Mouse (Mus musculus): ENCODE measurements around the gene Cmtm2a. TPM values are rescaled to one million over a fixed set of nuclear protein-coding genes. Genes with fewer than 3 reads are reported as not detected.

Cmtm2a gene
- polyA plus RNA-seq (2012; rRNA removed; ENCODE audit: low replicate concordance): not detected in 2 replicates

DNA sequence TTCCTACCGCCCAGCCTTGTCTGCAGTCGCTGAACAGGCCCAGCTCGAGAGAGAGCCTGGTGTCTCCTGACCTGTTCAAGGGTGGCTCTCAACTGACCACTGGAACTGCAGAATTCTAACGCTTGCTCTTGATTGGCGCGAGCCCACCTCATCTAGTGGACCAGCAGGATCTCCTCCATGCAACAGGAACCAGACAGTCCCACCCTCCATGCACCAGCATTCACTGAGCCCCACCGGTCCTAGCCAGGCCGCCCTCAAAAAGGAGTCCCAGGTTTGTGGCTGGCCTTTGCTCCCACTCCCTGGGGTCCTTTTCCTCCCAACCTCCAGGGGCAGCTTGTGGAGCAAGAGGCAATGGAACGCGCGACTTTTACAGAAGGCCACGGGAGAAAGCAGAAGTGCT, at the start of gene Cmtm2a:
TSS of gene Cmtm2a (minus strand) at position 101 of the 400 bp plus-strand sequence.

DNA sequence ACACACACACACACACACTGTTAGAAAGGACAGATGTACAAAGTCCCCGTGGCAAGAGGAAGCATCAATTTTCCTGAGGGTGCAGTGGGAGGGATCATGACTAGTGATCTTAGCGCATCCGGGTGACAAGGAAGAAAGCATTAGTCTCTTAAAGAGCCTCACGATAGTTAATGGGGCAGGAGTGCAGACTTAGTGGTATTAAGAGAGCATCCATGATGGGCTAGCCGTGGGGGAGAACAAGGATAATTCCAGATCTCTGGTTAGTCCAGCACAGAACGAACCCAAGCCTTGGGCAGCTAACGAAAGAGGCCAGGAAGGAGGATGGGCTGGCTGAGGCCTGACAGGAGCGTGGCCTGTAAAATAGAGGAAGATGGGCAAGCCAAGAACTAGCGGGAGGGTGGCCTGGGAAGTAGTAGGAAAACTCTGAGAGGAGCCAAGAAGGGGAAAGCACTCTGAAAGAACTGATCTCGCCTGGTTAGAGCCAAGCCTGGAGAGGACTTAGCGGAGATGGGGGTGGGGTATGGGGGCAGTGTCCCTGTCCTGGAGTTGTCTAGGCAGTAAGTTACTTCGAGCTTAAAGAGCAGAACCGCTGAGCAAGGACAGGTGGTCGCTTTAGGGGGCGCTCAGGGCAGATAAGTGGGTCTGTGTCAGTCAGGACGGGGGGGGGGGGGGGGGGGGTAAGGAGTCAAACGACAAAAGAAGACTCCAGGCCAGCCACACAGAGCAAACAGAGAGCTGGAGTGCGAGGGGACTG, 46.4 kb upstream of the Cmtm2a start, which contains the start of gene Cmtm3:
TSS of gene Cmtm3 (plus strand) at position 182 of the 754 bp plus-strand sequence.

DNA sequence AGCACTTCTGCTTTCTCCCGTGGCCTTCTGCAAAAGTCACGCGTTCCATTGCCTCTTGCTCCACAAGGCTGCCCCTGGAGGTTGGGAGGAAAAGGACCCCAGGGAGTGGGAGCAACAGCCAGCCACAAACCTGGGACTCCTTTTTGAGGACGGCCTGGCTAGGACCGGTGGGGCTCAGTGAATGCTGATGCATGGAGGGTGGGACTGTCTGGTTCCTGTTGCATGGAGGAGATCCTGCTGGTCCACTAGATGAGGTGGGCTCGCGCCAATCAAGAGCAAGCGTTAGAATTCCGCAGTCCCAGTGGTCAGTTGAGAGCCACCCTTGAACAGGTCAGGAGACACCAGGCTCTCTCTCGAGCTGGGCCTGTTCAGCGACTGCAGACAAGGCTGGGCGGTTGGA, 28.9 kb upstream of the Cmtm2a start, which contains the start of gene Cmtm2b:
TSS of gene Cmtm2b (plus strand) at position 301 of the 400 bp plus-strand sequence.

DNA sequence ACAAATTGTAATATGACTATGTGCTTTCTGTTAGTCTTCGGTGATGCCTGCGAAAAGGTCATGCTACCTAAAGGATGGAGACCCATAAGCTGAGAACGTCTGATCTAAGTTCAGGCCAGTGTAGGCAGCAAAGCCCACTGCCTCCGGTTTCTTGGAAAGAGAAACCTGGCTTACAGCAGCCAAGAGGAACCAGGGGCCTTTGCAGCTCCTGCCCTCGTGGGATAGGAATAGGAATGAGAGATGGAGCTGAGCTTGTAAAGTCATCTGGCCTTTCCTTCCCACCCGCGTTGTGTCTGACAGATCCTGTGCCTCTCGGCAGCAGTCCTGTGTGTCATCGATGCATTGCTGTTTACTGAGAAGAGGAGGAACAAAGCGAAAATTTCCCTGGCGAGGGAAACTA, 28.3 kb upstream of the Cmtm2a start, which contains the start of gene Gm11020:
TSS of gene Gm11020 (plus strand) at position 301 of the 400 bp plus-strand sequence.

GRCm38 (mm10) chr8:104309441-104310155, 16.6 kb upstream of the Cmtm2a start, which contains the start of the genes Gm45711 and Cmtm1:
Gene Gm45711, minus strand, starts transcription at chr8:104310081.
Gene Cmtm1, minus strand, starts transcription at chr8:104310145.

DNA sequence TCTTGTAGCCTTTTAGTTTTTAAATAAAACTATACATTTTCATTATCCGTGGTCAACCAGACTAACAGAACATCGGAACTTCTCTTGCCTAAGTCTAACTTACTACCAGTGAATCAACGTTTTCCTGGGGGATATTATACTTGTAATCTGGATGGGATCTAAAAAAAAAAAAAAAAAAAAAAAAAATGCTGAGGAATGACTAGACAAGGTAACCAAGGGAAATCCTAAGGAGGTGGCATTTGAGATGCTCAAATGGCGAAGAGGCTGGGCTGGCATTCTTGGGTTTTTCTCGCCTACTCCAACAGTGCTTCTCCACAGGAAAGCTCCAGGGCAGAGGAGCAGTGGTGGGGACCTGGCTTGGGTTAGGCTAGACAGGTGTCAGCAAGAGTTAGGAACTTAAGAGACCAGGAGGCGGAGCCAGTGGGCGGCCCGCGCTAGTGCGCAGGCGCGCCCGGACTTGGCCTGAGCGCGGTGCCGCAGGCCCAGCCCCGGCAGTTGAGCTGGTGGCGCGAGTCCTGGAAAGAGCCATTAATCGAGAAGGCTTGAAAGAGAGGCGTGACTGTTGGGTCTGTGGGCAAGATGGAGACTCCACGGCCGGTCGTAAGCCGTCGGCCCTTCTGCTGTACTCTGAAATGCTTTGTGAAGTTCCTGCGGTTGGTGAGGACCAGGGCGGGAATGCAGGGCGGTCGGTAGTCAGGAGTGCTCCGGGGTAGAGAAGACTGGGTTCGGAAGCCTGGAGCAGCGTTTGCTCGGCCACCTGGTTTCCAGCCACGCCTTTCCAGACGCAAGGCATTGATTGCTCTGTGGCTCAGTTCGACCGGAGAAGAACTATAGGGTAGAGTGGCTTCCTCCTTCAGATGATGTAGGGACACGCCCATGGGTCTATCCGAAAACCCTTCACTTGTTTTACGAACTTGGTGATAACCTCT, 42.3 kb downstream of the Cmtm2a start, which contains the start of gene Cklf:
TSS of gene Cklf (plus strand) at position 423 of the 929 bp plus-strand sequence.

DNA sequence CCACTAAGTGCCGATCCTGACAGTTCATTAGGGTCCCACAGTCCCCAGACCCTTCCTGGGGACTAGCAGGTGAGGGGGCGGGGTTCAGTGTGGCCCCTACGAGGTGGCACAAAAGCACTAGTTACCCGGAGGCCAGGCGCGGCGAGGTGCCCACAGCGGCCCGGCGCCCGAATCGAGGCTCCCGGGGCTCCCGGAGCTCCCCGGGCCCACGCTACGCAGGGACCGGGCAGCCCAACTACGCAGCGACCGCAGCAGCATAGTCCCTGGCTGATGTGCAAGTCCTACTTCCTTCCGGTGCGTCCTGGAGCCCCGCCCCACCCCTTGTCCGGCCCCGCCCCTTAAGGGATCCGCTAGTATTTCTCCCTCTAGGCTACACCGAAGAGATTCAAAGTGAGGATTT, 44.7 kb downstream of the Cmtm2a start, which contains the start of gene Tk2:
TSS of gene Tk2 (minus strand) at position 283 of the 400 bp plus-strand sequence.

Other genes with a start within 250 kb of the Cmtm2a start
- 99.8 and 107 TPM in 2 replicates for gene Cdh5, start 191.6 kb downstream of the Cmtm2a start, polyA plus RNA-seq (2012; rRNA removed; ENCODE audit: low replicate concordance)
- 1.7 and 1.8 TPM in 2 replicates for gene Bean1, start 122.7 kb downstream of the Cmtm2a start, polyA plus RNA-seq (2012; rRNA removed; ENCODE audit: low replicate concordance)
- gene Tk2, start 44.6 kb downstream of the Cmtm2a start, polyA plus RNA-seq (2012; rRNA removed; ENCODE audit: low replicate concordance): 32.8 and 33.2 TPM in 2 replicates
- gene Cklf, start 42.3 kb downstream of the Cmtm2a start, polyA plus RNA-seq (2012; rRNA removed; ENCODE audit: low replicate concordance): 6.5 and 12.9 TPM in 2 replicates
- not detected in 2 replicates for gene Gm45711, start 16.9 kb upstream of the Cmtm2a start, polyA plus RNA-seq (2012; rRNA removed; ENCODE audit: low replicate concordance)
- not detected in 2 replicates for gene Cmtm1, start 17.0 kb upstream of the Cmtm2a start, polyA plus RNA-seq (2012; rRNA removed; ENCODE audit: low replicate concordance)
- not detected in 2 replicates for gene Gm11020, start 28.4 kb upstream of the Cmtm2a start, polyA plus RNA-seq (2012; rRNA removed; ENCODE audit: low replicate concordance)
- gene Cmtm2b, start 29.0 kb upstream of the Cmtm2a start, polyA plus RNA-seq (2012; rRNA removed; ENCODE audit: low replicate concordance): 0.23 TPM in 1 of 2 replicates, not detected in the other
- gene Cmtm3, start 46.2 kb upstream of the Cmtm2a start, polyA plus RNA-seq (2012; rRNA removed; ENCODE audit: low replicate concordance): 187 and 269 TPM in 2 replicates
- gene Cmtm4, start 102.6 kb upstream of the Cmtm2a start, polyA plus RNA-seq (2012; rRNA removed; ENCODE audit: low replicate concordance): 8.6 and 12.2 TPM in 2 replicates
- gene Dync1li2, start 149.9 kb upstream of the Cmtm2a start, polyA plus RNA-seq (2012; rRNA removed; ENCODE audit: low replicate concordance): 8.6 and 20.6 TPM in 2 replicates
- 0.09 and 0.16 TPM in 2 replicates for gene Terb1, start 216.7 kb upstream of the Cmtm2a start, polyA plus RNA-seq (2012; rRNA removed; ENCODE audit: low replicate concordance)
- gene Nae1, start 241.5 kb upstream of the Cmtm2a start, polyA plus RNA-seq (2012; rRNA removed; ENCODE audit: low replicate concordance): 5.0 and 16.3 TPM in 2 replicates
- gene Car7, start 241.5 kb upstream of the Cmtm2a start, polyA plus RNA-seq (2012; rRNA removed; ENCODE audit: low replicate concordance): 5.7 and 6.5 TPM in 2 replicates

Measured in mammary gland, adult 2 months (tissue).